Mouse (Mus musculus) forebrain, embryonic 13.5 days (tissue): Measurements from ENCODE around the gene Olig2. TPM values are rescaled to one million over a fixed set of nuclear protein-coding genes. Genes with fewer than 3 reads are reported as not detected.

Experiments
- ATAC-seq: fragments of 200-750 bp; cut with Nextera tagmentation; 2 replicates; pipeline ENCODE4 v1.8.0; 2017
- H3K27ac ChIP-seq: fragments of 300-500 bp; sonication (generic); 2 replicates; pipeline ENCODE4 v1.5.1; 2015; ENCODE audit warnings: inconsistent platforms, mild to moderate bottlenecking, moderate library complexity
- H3K27me3 ChIP-seq: fragments of 300-500 bp; sonication (generic); 2 replicates; pipeline ENCODE4 v1.6.1; 2015; ENCODE audit warnings: mild to moderate bottlenecking, inconsistent platforms
- H3K36me3 ChIP-seq: fragments of 300-500 bp; sonication (generic); 2 replicates; pipeline ENCODE4 v1.6.1; 2015; ENCODE audit warnings: mild to moderate bottlenecking, inconsistent platforms; ENCODE audit not compliant: poor library complexity, severe bottlenecking
- H3K4me1 ChIP-seq: fragments of 300-500 bp; sonication (generic); 2 replicates; pipeline ENCODE4 v1.6.1; 2015; ENCODE audit warnings: inconsistent platforms
- H3K4me2 ChIP-seq: fragments of 300-500 bp; sonication (generic); 2 replicates; pipeline ENCODE4 v1.6.1; 2015; ENCODE audit warnings: inconsistent platforms, mild to moderate bottlenecking, moderate library complexity
- H3K4me3 ChIP-seq: fragments of 300-500 bp; sonication (generic); 2 replicates; pipeline ENCODE4 v1.5.1; 2015; ENCODE audit warnings: mild to moderate bottlenecking, inconsistent platforms
- H3K9ac ChIP-seq: fragments of 300-500 bp; sonication (generic); 2 replicates; pipeline ENCODE4 v1.6.1; 2015; ENCODE audit warnings: mild to moderate bottlenecking, inconsistent platforms
- H3K9me3 ChIP-seq: fragments of 300-500 bp; sonication (generic); replicated peaks from 2 replicates; pipeline ENCODE4 v1.6.1; 2016; ENCODE audit warnings: inconsistent platforms
- WGBS: fragments of 180-500 bp; shearing (Covaris S2); methylation state at CpG from one replicate; pipeline ENCODE4 v1.1.7; 2015; 5-methylcytosine and 5-hydroxymethylcytosine counted together
- polyA plus RNA-seq: library from polyadenylated mRNA; unstranded; fragments of >200 nt; fragmentation: Nextera tagmentation; extraction: Ambion mirVana; gene quantifications from 2 replicates; pipeline ENCODE4 v1.2.1, GENCODE M21; 2015

Gene Olig2
- polyA plus RNA-seq, 1 experiment from 2014 or later = 8.4 TPM

DNA sequence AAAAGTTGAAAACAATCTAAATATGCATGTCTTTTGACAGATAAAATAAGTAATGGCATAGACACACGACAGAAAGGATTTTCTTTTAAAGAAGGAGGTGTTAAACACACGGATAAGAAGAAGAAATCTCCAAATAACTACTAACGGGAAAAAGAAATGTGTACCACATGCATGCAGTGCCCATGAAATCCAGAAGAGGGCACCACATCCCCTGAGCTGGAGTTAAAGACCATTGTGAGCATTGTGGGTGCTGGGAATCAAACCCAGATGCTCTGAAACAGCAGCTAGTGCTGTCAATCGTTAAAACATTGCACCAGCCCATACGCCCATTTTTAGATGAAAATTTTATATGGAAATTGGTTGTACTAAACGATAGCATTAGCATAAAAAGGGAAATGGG lies 7.3 kb upstream of the Olig2 start:
- Histone ChIP-seq H3K9ac (no peak overlapping the region), H3K4me1 (peaks cover 35% of the 10 kb centered on the region), H3K36me3 (no peaks in the 10 kb centered on the region), H3K4me2 (no peak overlapping the region), H3K27me3 (peaks cover 97% of the 10 kb centered on the region), H3K4me3 (no peak overlapping the region), H3K27ac (no peak overlapping the region), H3K9me3 (peaks cover 4% of the 10 kb centered on the region; the same call in 1 of the 2 replicates)
- no peak for ATAC-seq
- WGBS = 79% methylated on average over 6 of the region's 6 CpGs

GRCm38 (mm10) chr16:91219246-91219645 lies 6.0 kb upstream of the Olig2 start:
- Histone ChIP-seq H3K4me3 (no peak overlapping the region), H3K27me3 (peaks cover 99% of the 10 kb centered on the region), H3K27ac (no peak overlapping the region), H3K4me1 (peaks cover 48% of the 10 kb centered on the region), H3K9me3 (peaks cover 4% of the 10 kb centered on the region; the same call in 1 of the 2 replicates), H3K9ac (no peak overlapping the region), H3K4me2 (no peak overlapping the region), H3K36me3 (no peaks in the 10 kb centered on the region)
- WGBS = 17% methylated on average over 14 of the region's 14 CpGs
- no peak for ATAC-seq

DNA sequence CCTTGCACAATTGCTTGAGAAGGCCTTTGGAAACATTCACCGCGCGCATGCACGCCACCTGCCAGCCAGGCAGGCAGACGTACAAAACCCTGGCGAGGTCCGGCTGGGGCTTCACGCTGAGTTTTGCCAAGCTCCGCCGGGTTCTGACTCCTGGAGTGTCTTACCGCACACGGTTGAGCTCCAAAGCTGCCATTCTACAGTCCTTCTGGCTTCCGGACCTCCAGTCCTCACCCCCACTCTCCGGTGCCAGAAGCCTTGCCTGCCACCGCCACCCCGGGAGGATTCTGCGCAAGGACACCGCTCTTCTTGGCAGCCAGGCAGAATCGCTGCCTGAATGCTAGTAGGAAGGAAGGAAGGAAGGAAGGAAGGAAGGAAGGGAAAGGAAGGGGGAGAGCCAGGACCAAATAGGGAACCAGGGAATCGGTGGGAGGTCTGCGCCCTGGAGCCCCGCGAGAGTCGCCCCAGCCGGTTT lies 3.0 kb upstream of the Olig2 start:
- H3K9ac ChIP-seq = peak overlapping the region; percentile 60
- under 1% methylated on average over 25 of the region's 25 CpGs for WGBS
- peaks cover 78% of the 10 kb centered on the region for H3K4me1 ChIP-seq

DNA sequence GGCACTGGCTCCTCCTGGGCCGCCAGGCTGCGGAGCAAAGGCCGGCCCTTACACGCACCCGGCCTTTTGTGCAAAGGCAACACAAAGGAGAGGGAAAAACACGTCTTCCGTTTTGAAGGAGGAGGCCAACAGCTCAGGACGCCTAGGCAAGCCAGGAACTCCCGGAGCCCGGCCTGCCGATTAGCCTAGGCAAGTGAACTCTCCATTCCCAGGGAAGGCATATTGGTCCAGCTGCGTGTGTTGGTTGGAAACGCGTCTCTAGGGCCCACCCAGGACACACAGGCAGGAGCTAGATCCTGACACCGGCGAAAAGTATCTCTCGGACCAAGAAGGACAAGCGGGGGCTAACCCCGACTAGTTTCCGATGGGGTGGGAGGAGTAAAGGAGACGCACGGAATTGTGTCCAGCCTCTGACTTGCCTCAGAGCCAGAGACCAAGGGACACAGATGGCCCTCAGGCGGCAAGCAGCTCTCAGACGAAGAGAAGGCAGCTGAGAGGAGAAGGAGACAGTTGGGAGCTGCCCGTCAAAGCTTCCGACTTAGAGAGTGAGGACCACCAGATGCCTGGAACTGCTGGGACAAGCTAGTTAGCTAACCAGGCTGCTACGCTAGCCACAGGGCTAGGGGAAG lies 2.5 kb upstream of the Olig2 start:
- peak overlapping the region; percentile 60 for H3K9ac ChIP-seq
- H3K27ac ChIP-seq = peak overlapping the region; percentile 63; the same call in 1 of the 2 replicates
- H3K4me3 ChIP-seq = peak overlapping the region; percentile 50
- peaks cover 100% of the 10 kb centered on the region for H3K27me3 ChIP-seq
- 0% methylated on average over 27 of the region's 27 CpGs for whole genome bisulfite sequencing
- H3K4me2 ChIP-seq = peak overlapping the region; percentile 66
- no peaks in the 10 kb centered on the region for H3K36me3 ChIP-seq
- H3K9me3 ChIP-seq = peaks cover 4% of the 10 kb centered on the region; the same call in 1 of the 2 replicates
- peaks cover 83% of the 10 kb centered on the region for H3K4me1 ChIP-seq
- no peak for ATAC-seq

More for the DNA sequence above, 3.0 kb upstream of the Olig2 start:
- Histone ChIP-seq H3K4me3 (peak overlapping the region; percentile 50), H3K27ac (peak overlapping the region; percentile 63), H3K36me3 (no peaks in the 10 kb centered on the region), H3K27me3 (peaks cover 100% of the 10 kb centered on the region), H3K9me3 (peaks cover 4% of the 10 kb centered on the region; the same call in 1 of the 2 replicates), H3K4me2 (peak overlapping the region; percentile 66)
- ATAC-seq = no peak

DNA sequence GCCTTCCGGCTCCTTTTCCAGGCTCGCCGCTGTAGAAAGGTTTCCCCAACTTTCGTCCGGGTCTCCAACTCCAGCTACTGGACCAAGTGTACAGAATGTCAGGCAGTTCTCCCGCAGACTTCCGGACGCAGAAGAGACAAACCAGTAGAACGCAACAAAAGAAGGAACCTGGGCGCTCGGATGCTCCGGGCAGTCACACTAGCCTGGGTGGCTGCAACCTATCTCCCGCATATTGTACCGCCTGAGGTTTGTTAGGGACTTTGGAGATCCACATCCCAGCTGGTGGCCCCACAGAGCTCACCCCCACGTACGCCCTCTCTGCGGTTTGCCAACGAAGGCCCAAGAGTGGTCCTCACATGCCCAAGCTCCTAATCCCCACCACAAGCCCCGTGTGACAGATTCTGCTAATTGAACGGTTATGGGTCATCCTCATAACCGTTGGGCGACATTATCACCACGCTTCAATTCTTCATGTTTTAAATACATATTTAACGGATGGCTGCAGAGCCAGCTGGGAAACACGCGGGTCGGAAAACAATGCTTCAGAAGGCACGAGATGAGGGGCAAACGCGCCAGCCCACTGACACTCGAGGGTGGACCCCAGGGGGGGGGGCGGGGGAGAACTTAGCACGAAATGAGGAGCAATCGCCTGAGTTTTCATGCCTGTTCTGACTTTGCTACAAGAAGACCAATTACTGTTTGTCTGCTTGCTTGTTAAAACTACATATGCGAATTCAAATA lies 1.8 kb upstream of the Olig2 start:
- WGBS = 2% methylated on average over 35 of the region's 35 CpGs
- Histone ChIP-seq H3K9ac (peak overlapping the region; percentile 60; the same call in 1 of the 2 replicates), H3K4me3 (peak overlapping the region; percentile 50), H3K27me3 (peaks cover 99% of the 10 kb centered on the region), H3K4me1 (peaks cover 89% of the 10 kb centered on the region), H3K9me3 (no peaks in the 10 kb centered on the region), H3K4me2 (peak overlapping the region; percentile 66), H3K36me3 (no peaks in the 10 kb centered on the region), H3K27ac (0 out of 2 replicates have a peak overlapping the region, but pooled peaks have one; percentile 63)
- ATAC-seq = no peak

- H3K9ac ChIP-seq = no peak overlapping the region
- peaks cover 94% of the 10 kb centered on the region for H3K4me1 ChIP-seq
- no peak for ATAC-seq
- H3K4me3 ChIP-seq = peak overlapping the region; percentile 50; the same call in 1 of the 2 replicates
- no peak overlapping the region for H3K27ac ChIP-seq
- H3K4me2 ChIP-seq = peak overlapping the region; percentile 66
- H3K36me3 ChIP-seq = no peaks in the 10 kb centered on the region
- no peaks in the 10 kb centered on the region for H3K9me3 ChIP-seq
- WGBS = 5% methylated on average over 10 of the region's 10 CpGs
- H3K27me3 ChIP-seq = peaks cover 99% of the 10 kb centered on the region
Observed at GRCm38 (mm10) chr16:91224068-91224402, 1.2 kb upstream of the Olig2 start.

DNA sequence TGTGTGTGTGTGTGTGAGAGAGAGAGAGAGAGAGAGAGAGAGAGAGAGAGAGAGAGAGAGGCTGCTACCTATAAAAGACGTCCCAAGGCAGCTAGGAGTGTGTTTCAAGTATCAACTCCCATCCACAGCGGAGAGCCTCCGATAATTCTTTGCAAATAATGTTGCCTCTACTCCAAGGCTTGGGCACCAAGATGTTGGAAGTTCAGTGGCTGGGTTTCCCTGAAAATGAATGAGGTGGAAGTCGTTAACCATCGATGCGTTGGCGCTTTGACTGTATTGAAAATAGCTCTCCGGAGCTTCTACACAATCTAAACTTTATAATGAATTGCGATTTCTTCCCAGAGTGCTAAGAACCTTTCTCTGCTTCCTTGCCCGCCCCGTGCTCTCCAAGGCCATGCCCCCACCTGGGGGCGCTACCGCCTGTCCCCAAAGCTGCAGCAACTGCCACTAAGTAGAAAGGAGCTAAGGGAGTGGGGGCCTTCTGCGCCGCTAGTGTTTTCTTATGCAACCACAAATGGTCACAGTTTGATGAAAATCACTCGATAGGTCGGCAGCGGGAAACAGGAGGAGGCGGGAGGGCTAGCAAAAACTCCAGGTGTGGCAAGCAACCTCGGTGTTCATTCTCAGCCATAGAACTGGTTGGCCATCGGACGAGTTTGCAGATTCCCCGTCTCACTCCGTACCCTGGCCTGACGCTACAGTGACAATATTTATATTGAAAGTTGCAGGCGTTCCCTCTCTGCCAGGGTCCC lies 600 bp upstream of the Olig2 start:
- ATAC-seq = peak; percentile 34; the same call in 1 of the 2 replicates
- Histone ChIP-seq H3K4me1 (peaks cover 98% of the 10 kb centered on the region), H3K4me3 (peak overlapping the region; percentile 50), H3K27me3 (peaks cover 99% of the 10 kb centered on the region), H3K4me2 (peak overlapping the region; percentile 66), H3K27ac (no peak overlapping the region; the same call in 1 of the 2 replicates), H3K36me3 (no peaks in the 10 kb centered on the region), H3K9me3 (no peaks in the 10 kb centered on the region), H3K9ac (peak overlapping the region; percentile 76)
- 2% methylated on average over 26 of the region's 26 CpGs for WGBS

GRCm38 (mm10) chr16:91226038-91226882 lies 1.0 kb downstream of the Olig2 start:
- H3K27ac ChIP-seq = no peak overlapping the region; the same call in 1 of the 2 replicates

GRCm38 (mm10) chr16:91226883-91227759 lies 1.9 kb downstream of the Olig2 start:
- Histone ChIP-seq H3K27ac (no peak overlapping the region), H3K4me3 (peak overlapping the region; percentile 50), H3K9me3 (no peaks in the 10 kb centered on the region), H3K4me1 (peaks cover 85% of the 10 kb centered on the region), H3K9ac (peak overlapping the region; percentile 76), H3K4me2 (peak overlapping the region; percentile 66), H3K27me3 (peaks cover 99% of the 10 kb centered on the region), H3K36me3 (no peaks in the 10 kb centered on the region)
- no peak for ATAC-seq
- under 1% methylated on average over 58 of the region's 85 CpGs for WGBS

More at GRCm38 (mm10) chr16:91226038-91226882, 1.0 kb downstream of the Olig2 start:
- ATAC-seq = no peak
- Histone ChIP-seq H3K4me1 (peaks cover 88% of the 10 kb centered on the region), H3K9ac (peak overlapping the region; percentile 76), H3K27me3 (peaks cover 99% of the 10 kb centered on the region), H3K36me3 (no peaks in the 10 kb centered on the region), H3K4me2 (peak overlapping the region; percentile 66), H3K9me3 (no peaks in the 10 kb centered on the region), H3K4me3 (peak overlapping the region; percentile 50)
- under 1% methylated on average over 60 of the region's 60 CpGs for WGBS

- Histone ChIP-seq H3K9ac (peak overlapping the region; percentile 76), H3K4me3 (peak overlapping the region; percentile 50), H3K27me3 (peaks cover 99% of the 10 kb centered on the region), H3K36me3 (no peaks in the 10 kb centered on the region), H3K4me1 (peaks cover 85% of the 10 kb centered on the region), H3K4me2 (peak overlapping the region; percentile 66), H3K9me3 (no peaks in the 10 kb centered on the region), H3K27ac (no peak overlapping the region)
- 4% methylated on average over 6 of the region's 6 CpGs for WGBS
- no peak for ATAC-seq
Observed at GRCm38 (mm10) chr16:91227760-91228043, 2.4 kb downstream of the Olig2 start.
